Mouse (Mus musculus) midbrain, embryonic 15.5 days (tissue): ENCODE results near the gene Tnr. TPM values are rescaled to one million over a fixed set of nuclear protein-coding genes. Genes with fewer than 3 reads are reported as not detected.

Experiments
- ATAC-seq: fragments of 200-750 bp; cut with Nextera tagmentation; replicated peaks from 2 replicates; pipeline ENCODE4 v1.8.0; 2017; ENCODE audit warnings: moderate TSS enrichment
- H3K27ac ChIP-seq: fragments of 300-500 bp; sonication (generic); 2 replicates; pipeline ENCODE4 v1.5.1; 2015; ENCODE audit warnings: mild to moderate bottlenecking, inconsistent platforms
- H3K27me3 ChIP-seq: fragments of 300-500 bp; sonication (generic); replicated peaks from 2 replicates; pipeline ENCODE4 v1.6.1; 2015; ENCODE audit warnings: inconsistent platforms
- H3K36me3 ChIP-seq: fragments of 300-500 bp; sonication (generic); replicated peaks from 2 replicates; pipeline ENCODE4 v1.6.1; 2015; ENCODE audit warnings: inconsistent platforms
- H3K4me1 ChIP-seq: fragments of 300-500 bp; sonication (generic); 2 replicates; pipeline ENCODE4 v1.6.1; 2015; ENCODE audit warnings: inconsistent platforms
- H3K4me2 ChIP-seq: fragments of 300-500 bp; sonication (generic); 2 replicates; pipeline ENCODE4 v1.6.1; 2015; ENCODE audit warnings: inconsistent platforms, mild to moderate bottlenecking, moderate library complexity
- H3K4me3 ChIP-seq: fragments of 300-500 bp; sonication (generic); 2 replicates; pipeline ENCODE4 v1.5.1; 2015; ENCODE audit warnings: mild to moderate bottlenecking, inconsistent platforms
- H3K9ac ChIP-seq: fragments of 300-500 bp; sonication (generic); 2 replicates; pipeline ENCODE4 v1.6.1; 2015; ENCODE audit warnings: mild to moderate bottlenecking, inconsistent platforms
- H3K9me3 ChIP-seq: fragments of 300-500 bp; sonication (generic); 2 replicates; pipeline ENCODE4 v1.6.1; 2016; ENCODE audit warnings: inconsistent platforms
- WGBS: fragments of 180-500 bp; shearing (Covaris S2); methylation state at CpG from one replicate; pipeline ENCODE4 v1.1.7; 2015; ENCODE audit warnings: mixed read lengths; 5-methylcytosine and 5-hydroxymethylcytosine counted together
- polyA plus RNA-seq: library from polyadenylated mRNA; unstranded; fragments of >200 nt; fragmentation: Nextera tagmentation; extraction: Ambion mirVana; gene quantifications from 2 replicates; pipeline ENCODE4 v1.2.1, GENCODE M21; 2015

Tnr gene
- polyA plus RNA-seq, 1 experiment from 2014 or later = 6.6 TPM

GRCm38 (mm10) chr1:159869619-159870441 is 346.3 kb downstream of the Tnr start:
- Histone ChIP-seq H3K36me3 (no peaks in the 10 kb centered on the region), H3K4me2 (no peak overlapping the region), H3K27ac (no peak overlapping the region), H3K9ac (no peak overlapping the region), H3K4me1 (no peaks in the 10 kb centered on the region; the same call in 1 of the 2 replicates), H3K4me3 (no peak overlapping the region), H3K9me3 (no peaks in the 10 kb centered on the region), H3K27me3 (no peaks in the 10 kb centered on the region; the same call in 1 of the 2 replicates)
- ATAC-seq = no peak
- 64% methylated on average over 6 of the region's 6 CpGs for WGBS

- ATAC-seq = no peak
- no peak overlapping the region for H3K4me2 ChIP-seq
- H3K9ac ChIP-seq = no peak overlapping the region
- no peaks in the 10 kb centered on the region for H3K36me3 ChIP-seq
- H3K4me3 ChIP-seq = no peak overlapping the region
- H3K4me1 ChIP-seq = no peaks in the 10 kb centered on the region
- H3K27me3 ChIP-seq = no peaks in the 10 kb centered on the region; the same call in 1 of the 2 replicates
- H3K9me3 ChIP-seq = no peaks in the 10 kb centered on the region
- 89% methylated on average over 3 of the region's 3 CpGs for WGBS
- no peak overlapping the region for H3K27ac ChIP-seq
Observed at GRCm38 (mm10) chr1:159872866-159873265, 349.3 kb downstream of the Tnr start.

GRCm38 (mm10) chr1:159878681-159879080 is 355.1 kb downstream of the Tnr start:
- H3K4me1 ChIP-seq = no peaks in the 10 kb centered on the region
- no peaks in the 10 kb centered on the region for H3K27me3 ChIP-seq
- no peak overlapping the region for H3K27ac ChIP-seq
- no peak overlapping the region for H3K4me3 ChIP-seq
- H3K4me2 ChIP-seq = no peak overlapping the region
- no peak for ATAC-seq
- H3K9me3 ChIP-seq = no peaks in the 10 kb centered on the region
- 58% methylated on average over 3 of the region's 3 CpGs for WGBS
- no peaks in the 10 kb centered on the region for H3K36me3 ChIP-seq
- no peak overlapping the region for H3K9ac ChIP-seq

GRCm38 (mm10) chr1:159879866-159880265 is 356.3 kb downstream of the Tnr start:
- Histone ChIP-seq H3K36me3 (no peaks in the 10 kb centered on the region), H3K27ac (no peak overlapping the region), H3K4me2 (no peak overlapping the region), H3K4me1 (no peaks in the 10 kb centered on the region), H3K4me3 (no peak overlapping the region), H3K27me3 (no peaks in the 10 kb centered on the region), H3K9me3 (no peaks in the 10 kb centered on the region), H3K9ac (no peak overlapping the region)
- no peak for ATAC-seq
- WGBS = 80% methylated on average over 4 of the region's 4 CpGs

- no peak for ATAC-seq
- no peaks in the 10 kb centered on the region for H3K9me3 ChIP-seq
- H3K27me3 ChIP-seq = no peaks in the 10 kb centered on the region
- H3K27ac ChIP-seq = no peak overlapping the region
- 70% methylated on average over 3 of the region's 3 CpGs for WGBS
- H3K9ac ChIP-seq = no peak overlapping the region
- no peak overlapping the region for H3K4me2 ChIP-seq
- no peaks in the 10 kb centered on the region for H3K4me1 ChIP-seq
- no peak overlapping the region for H3K4me3 ChIP-seq
- no peaks in the 10 kb centered on the region for H3K36me3 ChIP-seq
Observed at GRCm38 (mm10) chr1:159885476-159885875, 361.9 kb downstream of the Tnr start.

- Histone ChIP-seq H3K9ac (no peak overlapping the region), H3K4me2 (no peak overlapping the region), H3K4me3 (no peak overlapping the region), H3K27me3 (no peaks in the 10 kb centered on the region), H3K27ac (no peak overlapping the region), H3K36me3 (no peaks in the 10 kb centered on the region), H3K4me1 (no peaks in the 10 kb centered on the region), H3K9me3 (no peaks in the 10 kb centered on the region)
- no peak for ATAC-seq
- 97% methylated on average over 5 of the region's 5 CpGs for WGBS
Observed at GRCm38 (mm10) chr1:159888611-159889010, 365.0 kb downstream of the Tnr start.

- no peak overlapping the region for H3K9ac ChIP-seq
- no peaks in the 10 kb centered on the region for H3K4me1 ChIP-seq
- no peak overlapping the region for H3K27ac ChIP-seq
- no peak overlapping the region for H3K4me2 ChIP-seq
- no peak overlapping the region for H3K4me3 ChIP-seq
- H3K27me3 ChIP-seq = no peaks in the 10 kb centered on the region
- no peaks in the 10 kb centered on the region for H3K9me3 ChIP-seq
- WGBS = 95% methylated on average over 17 of the region's 17 CpGs
- ATAC-seq = no peak
- no peaks in the 10 kb centered on the region for H3K36me3 ChIP-seq
Observed at GRCm38 (mm10) chr1:159889012-159889765, 365.6 kb downstream of the Tnr start.

GRCm38 (mm10) chr1:159890524-159890923 is 367.0 kb downstream of the Tnr start:
- no peak overlapping the region for H3K4me2 ChIP-seq
- no peaks in the 10 kb centered on the region for H3K9me3 ChIP-seq
- ATAC-seq = no peak
- H3K4me3 ChIP-seq = no peak overlapping the region
- H3K27me3 ChIP-seq = no peaks in the 10 kb centered on the region
- WGBS = 88% methylated on average over 5 of the region's 5 CpGs
- no peak overlapping the region for H3K9ac ChIP-seq
- no peaks in the 10 kb centered on the region for H3K4me1 ChIP-seq
- H3K27ac ChIP-seq = no peak overlapping the region
- H3K36me3 ChIP-seq = no peaks in the 10 kb centered on the region

GRCm38 (mm10) chr1:159895094-159895493 is 371.5 kb downstream of the Tnr start:
- ATAC-seq = no peak
- WGBS = 78% methylated on average over 3 of the region's 3 CpGs
- no peaks in the 10 kb centered on the region for H3K9me3 ChIP-seq
- no peak overlapping the region for H3K9ac ChIP-seq
- H3K4me2 ChIP-seq = no peak overlapping the region
- no peaks in the 10 kb centered on the region for H3K27me3 ChIP-seq
- no peaks in the 10 kb centered on the region for H3K36me3 ChIP-seq
- no peaks in the 10 kb centered on the region for H3K4me1 ChIP-seq
- H3K27ac ChIP-seq = no peak overlapping the region
- no peak overlapping the region for H3K4me3 ChIP-seq

- 87% methylated on average over 3 of the region's 3 CpGs for WGBS
- Histone ChIP-seq H3K4me3 (no peak overlapping the region), H3K9me3 (no peaks in the 10 kb centered on the region), H3K9ac (no peak overlapping the region), H3K36me3 (no peaks in the 10 kb centered on the region), H3K4me1 (peaks cover 10% of the 10 kb centered on the region; the same call in 1 of the 2 replicates), H3K27ac (no peak overlapping the region), H3K4me2 (no peak overlapping the region), H3K27me3 (no peaks in the 10 kb centered on the region)
- ATAC-seq = no peak
Observed at GRCm38 (mm10) chr1:159899991-159900390, 376.4 kb downstream of the Tnr start.

- Histone ChIP-seq H3K9ac (no peak overlapping the region), H3K4me3 (no peak overlapping the region), H3K27ac (0 out of 2 replicates have a peak overlapping the region, but pooled peaks have one; percentile 20), H3K4me1 (peaks cover 10% of the 10 kb centered on the region; the same call in 1 of the 2 replicates), H3K27me3 (no peaks in the 10 kb centered on the region), H3K9me3 (no peaks in the 10 kb centered on the region), H3K4me2 (no peak overlapping the region), H3K36me3 (no peaks in the 10 kb centered on the region)
- 50% methylated on average over 3 of the region's 3 CpGs for WGBS
- ATAC-seq = 0 out of 2 replicates have a peak, but pooled peaks have one; percentile 52
Observed at GRCm38 (mm10) chr1:159900639-159901038, 377.1 kb downstream of the Tnr start.

GRCm38 (mm10) chr1:159901366-159902119 is 378.0 kb downstream of the Tnr start:
- Histone ChIP-seq H3K27ac (0 out of 2 replicates have a peak overlapping the region, but pooled peaks have one; percentile 20), H3K4me1 (peaks cover 10% of the 10 kb centered on the region; the same call in 1 of the 2 replicates), H3K4me3 (no peak overlapping the region), H3K36me3 (no peaks in the 10 kb centered on the region), H3K27me3 (no peaks in the 10 kb centered on the region), H3K9me3 (no peaks in the 10 kb centered on the region), H3K4me2 (no peak overlapping the region), H3K9ac (no peak overlapping the region)
- ATAC-seq = peak; percentile 60; the same call in 1 of the 2 replicates
- WGBS = 25% methylated on average over 7 of the region's 7 CpGs
